Mouse (Mus musculus): ENCODE measurements at regions not wholly inside any gene's neighbourhood (a gene's known extent, or its start where the extent isn't known, plus 50 kb on each side); places are given as distances from the start of the nearest gene placed in this dataset.

DNA sequence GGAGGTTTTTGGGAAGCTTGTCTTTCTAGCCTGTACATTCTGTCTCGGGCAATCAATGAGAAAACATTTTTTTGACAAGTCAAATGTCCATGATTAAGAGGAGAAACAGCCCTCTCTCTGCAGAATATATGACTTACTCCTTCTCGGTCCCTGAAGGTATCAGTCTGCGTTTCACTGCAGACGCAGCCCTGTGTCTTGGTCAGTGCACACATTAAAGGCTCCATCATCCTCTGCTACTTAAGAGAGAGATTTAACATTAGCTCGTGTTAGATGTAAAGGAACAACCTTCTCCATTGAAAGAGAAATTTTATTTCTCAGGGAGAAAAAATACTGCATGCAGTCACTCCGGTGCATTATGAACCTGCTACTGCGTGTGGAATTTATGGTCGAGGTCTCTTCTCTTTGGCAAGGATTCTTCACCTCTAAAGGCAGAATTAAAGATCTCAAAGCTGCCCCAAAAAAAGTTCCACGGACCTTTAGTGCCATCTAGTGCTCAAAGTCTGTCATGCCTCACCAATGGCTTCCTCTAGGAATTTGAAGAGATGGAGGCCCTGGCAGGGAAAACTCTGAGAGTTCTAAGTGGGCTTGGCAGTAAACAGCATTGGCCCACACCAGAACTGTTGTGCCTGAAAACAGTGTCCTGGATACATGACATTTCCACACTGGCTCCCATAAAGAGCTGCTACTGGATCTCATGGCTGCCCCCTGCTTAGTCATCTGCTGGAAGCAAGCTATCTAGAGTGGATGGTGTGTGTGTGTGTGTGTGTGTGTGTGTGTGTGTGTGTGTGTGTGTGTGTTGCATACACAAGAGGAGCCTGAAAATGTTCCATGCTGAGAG, 102.3 kb upstream of the Noct start:
- TF ChIP-seq POLR2A (IDR thresholded peaks at IDR 0.05; ENCODE audit: insufficient read depth, low read depth, low read length): no peak
- no peak for TF ChIP-seq CTCF (IDR thresholded peaks at IDR 0.05; ENCODE audit: insufficient read depth, low read depth, low read length)
